Mouse (Mus musculus): ENCODE data around the gene Dusp1. TPM values are rescaled to one million over a fixed set of nuclear protein-coding genes. Genes with fewer than 3 reads are reported as not detected.

The Dusp1 gene
- 1,000 to 10,000 TPM; 4,199 to 4,773 TPM for total RNA-seq (2023)

GRCm38 (mm10) chr17:26561651-26562181 lies at the start of gene Dusp1:
Gene Dusp1, minus strand, starts transcription at chr17:26562128.

GRCm38 (mm10) chr17:26561290-26561640 lies 663 bp downstream of the Dusp1 start, which contains the start of gene Ergic1:
Gene Ergic1, plus strand, starts transcription at chr17:26561489.

Other genes starting within 250 kb of the Dusp1 start
- gene Neurl1b, start 147.3 kb downstream of the Dusp1 start, total RNA-seq (2023), result 10 to 100 TPM; 15.5 to 16.8 TPM
- gene Ergic1, start 639 bp downstream of the Dusp1 start, total RNA-seq (2023), result 10 to 100 TPM; 34.4 to 37.5 TPM
- 100 to 1,000 TPM; 178 to 185 TPM for gene Atp6v0e, start 101.1 kb upstream of the Dusp1 start, total RNA-seq (2023)
- gene Crebrf, start 153.5 kb upstream of the Dusp1 start, total RNA-seq (2023), result 10 to 100 TPM; 62.3 to 71.7 TPM
- gene Bnip1, start 218.9 kb upstream of the Dusp1 start, total RNA-seq (2023), result 10 to 100 TPM; 14.9 to 16.1 TPM

Data from monocyte, adult 59 days (primary cell).